Mouse (Mus musculus) urinary bladder, adult 2 months (tissue): ENCODE data around the gene Otx1. TPM values are rescaled to one million over a fixed set of nuclear protein-coding genes. Genes with fewer than 3 reads are reported as not detected.
A peak's percentile ranks its signal among the peaks of the same experiment; 100 is the strongest.

ENCODE experiments used
- DNase-seq: peaks from one replicate; pipeline ENCODE4 v3.0.0; 2022; ENCODE audit warnings: low spot score
- polyA plus RNA-seq: library from polyadenylated mRNA; depleted of rRNA; stranded (reverse); fragments of >200 nt; gene quantifications from 2 replicates; pipeline ENCODE4 v1.2.3, GENCODE M21; 2012; rRNA removed

Gene Otx1
- polyA plus RNA-seq = 0.01 and 0.03 TPM in 2 replicates

GRCm38 (mm10) chr11:22002783-22003340 is at the start of gene Otx1:
Gene Otx1 (minus strand): TSS chr11:22002897.
- DNase-seq = peak; percentile 29

- no peak for DNase-seq
These were observed 48.2 kb upstream of the Otx1 start for GRCm38 (mm10) chr11:22050864-22051263.

GRCm38 (mm10) chr11:22039854-22040426 is 37.2 kb upstream of the Otx1 start:
- no peak for DNase-seq

GRCm38 (mm10) chr11:22034564-22035105 is 31.9 kb upstream of the Otx1 start:
- DNase-seq = no peak

GRCm38 (mm10) chr11:22033582-22033981 is 30.9 kb upstream of the Otx1 start:
- no peak for DNase-seq

GRCm38 (mm10) chr11:22020602-22021001 is 17.9 kb upstream of the Otx1 start:
- DNase-seq = no peak

GRCm38 (mm10) chr11:22017444-22017843 is 14.7 kb upstream of the Otx1 start:
- no peak for DNase-seq

- no peak for DNase-seq
These were observed 13.6 kb upstream of the Otx1 start for GRCm38 (mm10) chr11:22016341-22016740.

- no peak for DNase-seq
These were observed 6.1 kb upstream of the Otx1 start for GRCm38 (mm10) chr11:22008817-22009216.

GRCm38 (mm10) chr11:22008129-22008596 is 5.5 kb upstream of the Otx1 start:
- no peak for DNase-seq

GRCm38 (mm10) chr11:22007781-22008110 is 5.0 kb upstream of the Otx1 start:
- no peak for DNase-seq

GRCm38 (mm10) chr11:22007088-22007780 is 4.5 kb upstream of the Otx1 start:
- DNase-seq = no peak

- no peak for DNase-seq
These were observed 3.9 kb upstream of the Otx1 start for GRCm38 (mm10) chr11:22006471-22007087.

- DNase-seq = no peak
These were observed 2.7 kb upstream of the Otx1 start for GRCm38 (mm10) chr11:22005281-22005870.

GRCm38 (mm10) chr11:22004331-22004841 is 1.7 kb upstream of the Otx1 start:
- DNase-seq = no peak

- no peak for DNase-seq
These were observed 764 bp upstream of the Otx1 start for GRCm38 (mm10) chr11:22003341-22003981.

GRCm38 (mm10) chr11:22002062-22002782 is 475 bp downstream of the Otx1 start:
- DNase-seq = no peak

GRCm38 (mm10) chr11:22001321-22002061 is 1.2 kb downstream of the Otx1 start:
- DNase-seq = peak; percentile 51

- DNase-seq = no peak
These were observed 2.2 kb downstream of the Otx1 start for GRCm38 (mm10) chr11:22000316-22001076.
